Mouse (Mus musculus) lung, postnatal 25 days (tissue): ENCODE results near the gene Tex101.
"Not testable (repeated sequence)": the region's sequence is repeated elsewhere in the genome, so short reads cannot be mapped to it uniquely, and the experiment has no call there.

Experiments
- DNase-seq: peaks from one replicate; pipeline ENCODE4 v3.0.0; 2022; ENCODE audit warnings: low spot score

The Tex101 gene

DNA sequence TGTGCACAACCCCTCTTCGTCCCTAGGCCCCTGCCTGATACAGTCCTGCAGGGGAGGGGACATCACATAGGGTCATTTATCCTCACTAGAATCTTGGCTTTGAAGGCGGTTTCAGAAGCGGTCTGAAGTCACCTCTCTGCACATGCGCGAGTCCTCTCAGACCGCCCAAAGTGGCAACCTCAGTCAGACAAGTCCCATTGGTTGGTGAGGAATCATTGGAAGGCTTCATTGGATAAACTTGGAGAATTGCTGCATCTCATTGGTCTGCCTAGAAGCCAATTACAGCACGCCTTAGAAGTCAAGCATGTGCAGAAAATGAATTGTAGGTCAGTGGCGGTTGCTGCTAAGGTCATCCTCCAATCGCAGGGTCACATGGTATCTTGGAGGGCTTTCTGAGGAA is at the start of gene Tex101:
Gene Tex101 (minus strand): TSS at position 101 of the 400 bp plus-strand sequence.
- no peak for DNase-seq

DNA sequence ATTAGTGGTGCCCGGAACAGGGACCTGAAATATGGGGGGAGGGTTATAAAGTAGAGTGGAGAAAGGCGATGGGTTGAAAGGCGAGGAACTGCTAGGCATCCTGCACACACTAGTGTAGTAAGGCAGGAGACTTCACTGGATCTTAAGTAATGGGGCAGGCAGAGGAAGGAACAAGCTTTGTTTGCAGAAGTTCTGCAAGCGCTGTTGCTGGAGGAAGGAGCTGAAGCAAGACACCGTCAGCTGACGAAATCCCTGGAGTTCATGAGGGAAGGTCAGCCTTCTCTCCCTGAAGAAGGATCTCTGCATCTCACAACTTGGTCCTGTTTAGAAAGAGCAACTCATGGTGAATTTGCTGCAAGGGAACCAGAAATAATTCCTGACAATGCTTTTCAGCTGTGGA is 38.6 kb upstream of the Tex101 start:
- DNase-seq: peak; percentile 9

DNA sequence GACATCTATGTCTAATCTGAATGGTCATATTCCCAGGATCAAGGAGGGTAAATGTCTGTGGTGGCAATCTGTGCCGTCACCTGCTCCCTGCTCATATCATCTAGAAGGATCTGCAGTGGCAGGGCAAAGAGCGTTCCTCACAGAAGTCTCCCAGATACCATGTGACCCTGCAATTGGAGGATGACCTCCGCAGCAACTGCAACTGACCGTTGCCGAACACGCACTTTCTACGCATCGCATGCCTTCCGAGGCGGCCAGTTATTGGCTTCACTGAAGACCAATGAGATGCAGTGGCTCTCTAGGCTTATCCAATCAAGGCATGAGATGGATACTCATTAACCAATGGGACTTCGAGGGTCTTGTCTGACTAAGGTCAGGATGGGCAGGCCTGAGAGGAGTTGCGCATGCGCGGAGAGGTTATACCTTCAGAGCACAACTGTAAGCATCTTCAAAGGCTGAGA is 32.4 kb upstream of the Tex101 start, which contains the start of gene BC049730:
Gene BC049730 (plus strand): TSS at position 411 of the 461 bp plus-strand sequence.
- no peak for DNase-seq

DNA sequence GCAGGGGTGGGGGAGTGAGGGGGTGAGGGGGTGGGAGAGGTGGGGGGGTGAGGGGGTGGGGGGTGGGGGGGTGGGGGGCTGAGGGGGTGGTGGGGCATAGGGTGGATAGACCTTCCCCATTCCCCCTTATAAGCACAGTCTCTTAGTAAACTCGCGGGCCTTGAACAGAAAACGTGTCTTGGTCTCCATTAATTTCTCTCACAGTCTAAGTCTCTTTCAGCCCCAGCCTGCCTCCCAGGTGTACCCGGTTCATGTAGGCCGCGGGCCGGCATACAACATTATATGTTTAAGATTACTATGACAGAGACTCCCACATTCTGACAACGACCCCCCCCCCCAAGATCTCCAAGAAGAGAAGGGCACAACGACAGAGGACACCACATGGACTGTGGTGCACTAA is 26.4 kb upstream of the Tex101 start:
- not testable (repeated sequence) for DNase-seq

DNA sequence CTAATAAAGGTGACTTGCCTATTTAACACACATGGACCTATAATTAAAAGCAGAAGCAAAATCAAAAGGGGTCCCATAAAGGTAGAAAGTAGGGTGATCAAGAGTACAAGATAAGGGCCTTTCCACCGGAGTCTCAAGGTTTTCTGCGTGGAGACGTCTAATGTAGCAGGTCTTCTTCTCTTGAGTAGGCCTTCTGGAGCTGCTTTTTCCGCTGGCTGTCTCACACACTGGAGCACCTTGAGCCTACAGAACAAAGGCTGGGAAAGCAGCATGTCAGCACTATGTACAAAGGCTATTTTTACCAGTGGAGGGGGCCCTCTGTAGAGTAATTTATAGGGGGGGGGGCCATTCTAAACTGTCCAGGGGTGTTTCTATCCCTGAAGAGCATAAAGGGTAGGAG is 21.4 kb upstream of the Tex101 start:
- DNase-seq: not testable (repeated sequence)

DNA sequence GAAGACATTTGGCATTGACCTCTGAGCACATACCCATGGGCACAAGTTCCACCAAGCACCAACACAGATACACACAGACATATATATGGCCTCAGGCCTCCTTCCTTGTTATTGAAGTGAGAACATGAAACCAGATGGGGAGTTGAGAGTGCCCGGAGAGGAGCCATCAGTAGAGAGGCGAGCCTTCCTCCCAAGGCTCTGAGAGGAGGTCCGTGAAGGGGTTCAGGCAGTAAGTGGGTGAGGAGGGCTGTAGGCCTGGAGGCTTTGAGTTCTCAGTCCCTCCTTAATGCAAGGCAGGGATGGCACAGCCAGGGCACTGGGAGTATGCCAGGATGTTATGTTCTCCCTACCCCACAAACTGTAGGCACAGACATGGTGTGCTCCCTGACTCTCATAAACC is 16.2 kb upstream of the Tex101 start:
- DNase-seq: not testable (repeated sequence)

DNA sequence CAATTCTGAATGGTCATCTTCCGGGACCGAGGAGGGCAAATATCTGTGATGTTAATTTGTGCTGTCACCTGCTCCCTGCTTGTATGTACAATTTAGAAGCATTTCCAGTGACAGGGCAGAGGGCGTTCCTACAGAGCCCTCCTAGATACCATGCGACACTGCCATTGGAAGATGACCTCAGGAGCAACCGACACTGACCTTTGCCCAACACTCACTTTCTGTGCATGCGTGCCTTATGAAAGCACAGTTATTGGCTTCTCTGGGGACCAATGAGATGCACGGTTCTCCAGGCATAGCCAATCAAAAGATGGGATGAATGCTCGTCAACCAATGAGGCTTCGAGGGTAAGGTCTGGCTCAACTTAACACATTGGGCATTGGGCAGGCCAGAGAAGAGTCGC is 11.0 kb upstream of the Tex101 start:
- not testable (repeated sequence) for DNase-seq

DNA sequence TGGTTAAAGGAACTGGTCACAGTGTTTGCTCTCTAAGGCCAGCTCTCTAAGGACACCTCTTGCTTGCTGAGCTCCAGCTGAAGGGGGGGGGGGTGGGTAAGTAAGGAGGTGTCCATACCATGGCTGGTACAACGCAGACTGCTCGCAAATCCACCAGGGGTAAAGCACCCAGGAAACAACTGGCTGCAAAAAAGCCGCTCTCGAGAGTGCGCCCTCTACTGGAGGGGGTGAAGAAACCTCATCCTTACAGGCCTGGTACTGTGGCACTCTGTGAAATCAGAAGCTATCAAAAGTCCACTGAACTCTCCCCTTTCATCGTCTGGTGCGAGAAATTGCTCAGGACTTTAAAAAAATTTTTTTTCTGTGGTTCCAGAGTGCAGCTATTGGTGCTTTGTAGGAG is 7.6 kb upstream of the Tex101 start:
- not testable (repeated sequence) for DNase-seq

DNA sequence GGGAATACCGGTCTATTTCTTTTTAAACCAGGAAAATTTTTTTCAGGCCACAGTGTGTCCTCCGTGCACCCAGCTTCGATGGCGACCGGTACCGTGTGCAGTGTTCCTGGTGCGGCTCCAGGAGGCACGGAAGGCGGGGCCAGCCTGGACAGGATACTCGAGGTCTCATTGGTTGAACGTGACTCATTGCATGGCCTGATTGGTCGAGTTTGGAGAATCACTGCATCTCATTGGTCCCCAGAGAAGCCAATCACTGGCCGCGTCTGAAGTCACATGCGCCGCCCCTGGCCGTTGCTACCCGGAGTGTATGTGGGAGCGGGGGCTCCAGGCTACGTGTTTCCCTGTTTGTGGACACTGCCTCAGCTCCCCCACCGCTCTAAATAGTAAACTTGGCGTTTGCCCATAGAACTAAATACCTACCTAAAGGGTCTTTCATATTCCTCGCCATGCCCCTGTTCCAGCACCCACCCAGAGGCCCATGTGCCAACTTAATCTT is 4.5 kb downstream of the Tex101 start:
- no peak for DNase-seq

DNA sequence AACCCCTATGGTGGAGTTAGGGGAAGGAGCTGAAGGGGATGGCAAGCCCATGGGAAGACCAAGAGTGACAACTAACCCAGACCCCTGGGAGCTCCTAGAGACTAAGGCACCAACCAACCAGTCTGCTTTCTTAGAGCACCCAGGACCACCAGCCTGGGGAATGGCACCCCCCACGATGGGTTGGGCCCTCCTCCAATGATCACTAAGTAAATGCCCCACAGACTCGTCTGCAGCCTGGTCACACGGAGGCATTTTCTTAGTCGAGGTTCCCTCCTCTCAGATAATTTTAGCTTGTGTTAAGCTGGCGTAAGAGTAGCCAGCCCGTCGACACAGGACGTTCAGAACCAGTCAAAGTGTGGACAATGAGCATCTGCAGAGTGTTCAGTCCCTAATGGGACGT is 11.5 kb downstream of the Tex101 start:
- DNase-seq: no peak

DNA sequence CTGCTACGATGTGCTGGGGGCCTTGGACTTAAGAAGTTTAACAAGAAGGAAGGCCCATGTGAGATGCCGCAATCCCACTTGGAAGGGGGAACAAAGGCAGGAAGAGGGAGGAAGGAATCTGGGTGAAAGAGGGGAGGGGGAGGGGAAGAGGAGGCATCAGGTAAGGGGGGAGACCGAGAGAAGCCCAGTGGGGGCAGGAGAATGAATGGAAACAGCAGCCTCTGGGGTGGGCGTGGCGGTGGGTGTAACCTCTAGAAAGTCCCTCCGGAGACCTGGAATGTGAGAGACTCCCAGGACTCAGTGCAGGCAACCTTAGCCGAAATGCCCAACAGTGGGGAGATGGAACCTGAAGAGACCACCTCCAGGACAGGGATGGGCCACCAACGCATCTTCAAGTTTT is 12.2 kb downstream of the Tex101 start:
- no peak for DNase-seq

DNA sequence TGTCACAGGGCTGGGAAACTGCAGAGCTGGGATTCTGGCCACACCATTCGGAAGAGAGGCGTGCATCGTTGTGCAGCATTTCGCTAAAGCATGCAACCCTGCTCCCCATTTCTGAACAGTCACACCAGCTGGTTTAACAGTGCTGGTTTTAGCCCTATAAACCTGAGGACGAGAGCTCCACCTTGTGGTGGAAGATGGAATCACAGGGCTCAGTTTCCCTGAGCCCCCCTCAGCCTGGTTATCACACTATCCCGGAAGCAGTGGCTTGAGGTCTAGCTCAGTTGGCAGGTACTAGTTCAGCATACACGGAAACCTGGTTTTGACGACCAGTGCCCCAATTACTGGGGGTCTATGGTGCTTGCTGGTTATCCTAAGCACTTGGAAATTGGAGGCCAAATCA is 13.9 kb downstream of the Tex101 start:
- peak; percentile 60 for DNase-seq

DNA sequence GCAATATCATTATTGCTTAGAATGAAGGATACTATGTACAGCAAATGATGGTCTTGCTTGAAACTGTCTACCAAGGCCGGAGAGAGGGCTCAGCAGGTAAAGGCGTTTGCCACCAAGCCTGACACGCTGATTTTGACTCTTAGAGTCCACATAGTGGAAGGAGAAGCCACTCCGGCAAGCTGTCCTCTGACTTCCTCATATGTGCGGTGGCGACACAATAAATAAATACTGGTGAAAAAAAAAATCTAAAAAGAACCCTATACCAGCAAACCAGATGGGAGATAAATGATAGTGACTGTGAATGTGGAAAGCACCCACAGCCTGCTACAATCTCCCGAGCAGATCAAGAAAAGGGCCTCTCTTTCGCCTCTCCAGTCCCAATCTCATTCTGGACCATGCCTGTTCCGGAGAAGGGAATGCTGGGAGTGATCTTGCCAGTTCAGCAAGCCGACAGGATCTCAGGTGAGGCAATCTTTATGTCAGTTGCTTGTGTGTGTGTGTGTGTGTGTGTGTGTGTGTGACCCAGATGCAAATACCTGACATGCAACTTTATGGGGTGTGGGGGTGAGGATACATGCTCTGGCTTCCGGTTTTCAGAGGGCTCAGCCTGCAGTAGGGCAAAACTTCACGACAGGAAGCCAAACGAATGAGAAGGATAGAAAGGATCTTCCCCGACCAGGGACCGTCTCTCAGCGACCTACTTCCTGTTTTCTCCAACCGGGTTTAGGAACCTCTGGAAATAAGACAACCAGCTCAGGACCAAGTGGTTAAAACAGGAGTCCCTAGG is 15.2 kb downstream of the Tex101 start:
- DNase-seq: no peak

DNA sequence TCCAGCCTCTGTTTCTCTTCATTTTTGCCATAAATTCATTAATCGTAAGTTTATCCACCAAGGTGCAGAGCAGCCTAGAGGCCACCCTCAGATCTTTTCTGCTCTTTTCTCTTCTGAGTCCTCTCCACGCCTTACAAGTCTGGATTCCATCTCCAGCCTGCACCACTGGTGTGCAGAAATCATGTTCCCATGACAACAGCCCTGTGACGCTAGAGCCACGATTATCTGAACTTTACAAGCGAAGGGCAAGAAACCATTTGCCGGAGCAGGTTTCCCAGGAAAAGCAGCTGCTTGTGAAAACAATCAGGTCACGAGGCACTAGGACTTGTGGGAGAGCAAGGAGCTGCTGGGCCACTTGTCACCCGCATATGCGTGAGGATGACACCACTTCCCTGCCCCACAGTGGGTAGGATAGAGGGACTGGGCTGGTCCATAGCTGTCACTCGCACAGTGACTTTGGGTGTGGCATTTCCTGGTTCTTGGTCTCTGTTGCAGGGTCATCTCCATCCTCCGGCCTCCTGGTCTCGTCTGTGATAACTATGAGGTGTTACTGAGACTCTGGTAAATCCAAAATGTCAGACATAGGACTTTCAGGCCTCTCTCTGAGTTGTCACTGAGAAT is 16.6 kb downstream of the Tex101 start:
- DNase-seq: no peak

DNA sequence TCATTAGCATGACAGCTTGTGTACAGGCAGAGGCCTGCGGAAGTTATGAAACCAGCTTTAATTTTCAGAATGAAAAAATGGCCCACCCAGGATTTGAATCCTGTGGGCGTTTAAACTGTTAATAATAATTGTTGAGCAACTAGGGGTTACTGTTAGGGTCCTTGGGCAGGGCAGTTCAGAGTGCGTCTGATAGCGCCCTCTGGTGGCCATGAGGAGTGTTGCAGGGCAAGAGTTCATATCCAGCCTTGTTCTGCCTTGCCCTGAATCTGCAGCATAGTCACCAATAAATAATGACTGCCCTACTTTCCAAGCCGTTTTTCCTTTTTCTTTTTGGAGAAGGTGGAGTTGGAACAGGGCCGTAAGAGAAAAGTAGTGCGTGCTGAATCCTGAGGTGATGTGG is 22.8 kb downstream of the Tex101 start:
- DNase-seq: peak; percentile 50

DNA sequence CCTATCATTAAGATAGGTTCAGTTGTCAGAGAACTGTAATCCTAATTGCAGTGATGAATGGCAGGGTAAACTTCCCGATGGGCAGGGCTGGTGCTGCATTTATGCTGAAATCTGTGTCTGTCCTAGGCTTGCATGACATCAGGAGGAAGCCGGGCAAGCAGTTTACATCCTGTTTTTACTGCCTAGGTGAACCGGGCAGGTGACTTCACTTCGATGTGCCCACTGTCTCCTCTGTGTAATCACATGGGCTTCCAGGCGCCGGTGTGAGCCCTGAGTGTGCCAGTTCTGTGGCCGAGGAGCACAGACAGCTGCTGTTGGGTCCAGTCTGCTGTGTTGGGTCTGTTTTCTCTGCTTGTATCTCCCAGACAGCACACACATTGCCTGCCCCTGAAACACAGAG is 30.0 kb downstream of the Tex101 start:
- no peak for DNase-seq

DNA sequence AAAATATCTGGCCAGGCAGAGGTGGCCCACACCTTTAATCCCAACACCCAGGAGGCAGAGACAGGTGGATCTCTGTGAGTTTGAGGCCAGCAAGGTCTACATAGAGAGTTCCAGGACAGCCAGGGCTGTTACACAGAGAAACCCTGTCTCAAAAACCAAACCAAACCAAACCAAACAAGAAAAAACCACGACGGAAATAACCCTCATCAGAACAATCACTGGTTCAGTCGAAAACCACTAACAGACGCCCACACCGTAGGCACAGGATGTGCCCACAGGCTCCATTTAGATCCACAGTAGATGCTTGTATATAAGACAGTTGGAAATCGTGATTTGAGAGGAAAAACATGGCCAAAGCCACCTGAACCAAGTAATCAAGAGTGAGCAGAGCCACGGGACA is 31.5 kb downstream of the Tex101 start:
- DNase-seq: no peak

DNA sequence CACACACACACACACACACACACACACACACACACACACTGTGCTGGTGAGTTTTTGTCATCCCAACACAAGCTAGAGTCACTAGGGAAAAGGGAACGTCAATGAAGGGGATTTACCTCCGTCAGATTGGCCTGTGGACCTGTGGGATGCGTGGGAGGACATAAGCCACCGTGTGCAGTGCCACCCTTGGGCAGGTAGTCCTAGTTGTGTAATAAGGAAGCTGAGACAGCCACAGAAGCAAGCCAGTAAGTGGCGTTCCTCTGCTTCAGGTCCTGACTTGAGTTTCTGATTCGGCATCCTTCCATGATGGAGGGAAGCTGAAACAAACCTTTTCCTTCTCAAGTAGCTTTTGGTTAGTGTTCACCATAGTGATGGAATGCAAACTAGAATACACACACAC is 32.0 kb downstream of the Tex101 start:
- no peak for DNase-seq

DNA sequence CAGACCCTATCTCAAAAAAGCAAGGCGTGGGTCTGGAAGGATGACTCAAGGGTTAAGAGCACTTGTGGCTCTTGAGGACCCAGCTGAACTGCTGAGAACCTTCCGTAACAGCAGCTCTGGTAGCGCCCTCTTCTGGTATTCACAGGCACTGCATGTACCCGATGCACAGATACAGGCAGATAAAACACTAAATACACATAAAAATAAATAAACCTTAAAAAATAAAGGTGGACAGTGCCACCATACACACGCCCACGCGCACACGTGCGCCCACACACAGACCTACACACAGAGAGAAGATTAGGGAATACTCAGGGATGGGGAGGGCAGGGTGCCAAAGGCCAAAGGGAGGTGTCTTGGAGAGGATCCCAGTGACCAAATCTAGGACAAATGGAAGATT is 34.0 kb downstream of the Tex101 start:
- peak; percentile 58 for DNase-seq

DNA sequence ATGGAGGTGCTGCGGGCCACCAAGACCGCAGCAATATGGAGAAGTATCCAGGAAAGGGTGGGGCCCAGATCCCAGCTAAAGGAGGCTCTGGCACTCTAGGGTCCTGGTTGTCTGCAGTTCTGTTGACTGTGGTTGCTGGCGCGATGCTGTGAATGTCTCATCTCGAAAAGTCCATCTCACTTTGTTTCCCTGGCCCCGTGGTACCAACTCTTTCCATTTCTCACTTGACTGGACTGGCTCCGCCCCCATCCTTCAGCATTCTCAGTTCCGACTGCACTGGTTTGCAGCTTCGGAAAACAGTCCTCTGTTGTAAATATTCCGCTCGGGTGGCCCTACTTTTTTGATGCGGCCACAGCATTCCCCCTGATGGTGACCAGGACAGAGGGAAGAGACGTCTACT is 36.0 kb downstream of the Tex101 start:
- DNase-seq: no peak

DNA sequence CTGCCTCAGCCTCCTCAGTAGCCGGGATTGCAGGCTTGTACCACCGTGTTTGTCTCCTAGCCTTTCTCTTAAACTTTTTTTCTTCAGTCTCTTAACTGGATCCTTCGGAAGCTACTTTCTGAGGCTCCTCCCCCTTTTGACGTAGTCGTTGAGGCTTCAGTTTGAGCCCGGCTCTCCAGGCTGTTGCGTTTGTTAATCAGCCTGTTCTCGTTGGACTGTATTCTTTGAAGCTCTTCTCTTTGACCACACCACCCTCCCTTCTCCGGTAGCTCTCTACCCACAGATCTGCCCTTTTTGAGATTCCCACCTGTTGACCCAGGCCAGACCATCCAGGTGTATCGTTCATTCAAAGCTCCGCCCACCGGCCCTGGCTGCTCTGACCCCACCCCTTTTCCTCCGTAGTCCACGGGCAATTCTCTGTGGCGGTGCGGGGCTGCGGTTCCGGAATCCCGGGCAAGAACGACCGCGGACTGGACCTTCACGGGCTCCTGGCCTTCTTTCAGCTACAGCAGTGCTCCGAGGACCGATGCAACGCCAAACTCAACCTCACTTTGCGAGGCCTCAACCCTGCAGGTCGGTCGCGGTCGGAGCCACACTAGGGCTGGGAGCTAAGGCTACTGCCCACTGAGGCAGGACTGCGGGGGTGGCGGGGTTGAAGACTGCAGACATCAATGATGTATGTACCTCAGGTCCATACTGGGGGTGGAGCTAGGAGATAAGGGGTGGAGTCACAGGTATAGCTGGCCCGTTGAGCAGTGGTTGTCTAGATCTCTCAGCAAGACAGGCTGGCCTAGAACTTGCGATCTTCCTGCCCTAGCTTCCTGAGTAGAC is 38.2 kb downstream of the Tex101 start:
- DNase-seq: no peak

DNA sequence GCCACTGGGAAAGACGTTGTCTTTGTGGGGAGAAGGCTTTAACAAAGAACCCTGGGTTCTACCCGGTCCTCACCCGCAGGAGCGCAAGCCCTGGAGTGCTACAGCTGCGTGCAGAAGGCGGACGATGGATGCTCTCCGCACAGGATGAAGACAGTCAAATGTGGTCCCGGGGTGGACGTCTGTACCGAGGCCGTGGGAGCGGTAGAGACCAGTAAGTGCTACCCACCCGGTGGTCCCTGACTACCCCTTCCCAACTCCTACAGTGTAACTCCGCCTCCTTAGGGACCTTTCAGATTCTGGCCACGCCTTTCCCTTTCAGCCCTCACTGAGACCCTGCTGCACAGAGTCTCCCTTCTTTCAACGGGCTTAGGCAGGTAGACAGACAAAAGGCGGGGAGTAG is 39.4 kb downstream of the Tex101 start:
- DNase-seq: no peak

DNA sequence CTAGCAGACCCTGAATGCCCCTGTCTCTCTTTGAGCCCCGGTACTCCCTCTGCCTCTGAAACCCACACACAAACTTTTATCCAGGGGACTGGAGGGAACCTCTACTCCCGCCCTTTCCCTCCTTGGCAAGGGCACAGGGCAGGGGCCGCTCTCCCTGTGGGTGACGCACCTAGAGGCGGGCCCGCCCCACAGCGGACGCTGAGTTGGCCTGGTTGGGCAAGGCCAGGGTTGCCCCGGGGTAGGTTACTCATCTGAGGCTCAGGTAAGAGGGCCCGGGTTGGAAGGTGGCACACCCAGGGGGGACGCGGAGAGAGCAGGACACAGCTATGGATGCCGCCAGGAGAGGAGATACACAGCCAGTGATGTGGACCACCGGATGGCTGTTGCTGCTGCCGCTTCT is 40.2 kb downstream of the Tex101 start, which contains the start of gene Lypd3:
Gene Lypd3 (plus strand): TSS at position 287 of the 400 bp plus-strand sequence.
- DNase-seq: no peak
